Mouse (Mus musculus): Measurements from ENCODE around the gene Gm45711.
"Not testable (repeated sequence)": the region's sequence is repeated elsewhere in the genome, so short reads cannot be mapped to it uniquely, and the experiment has no call there.

Gene Gm45711

GRCm38 (mm10) chr8:104321930-104322329 lies 12.0 kb upstream of the Gm45711 start, which contains the start of gene Cmtm2b:
Gene Cmtm2b, plus strand, starts transcription at chr8:104322230.
- DNase-seq (ENCODE audit: low read depth in 2 of 2, low spot score in 2 of 2), result not testable (repeated sequence)

GRCm38 (mm10) chr8:104321267-104321666 lies 11.4 kb upstream of the Gm45711 start, which contains the start of gene Gm11020:
Gene Gm11020, plus strand, starts transcription at chr8:104321567.
- DNase-seq (ENCODE audit: low read depth in 2 of 2, low spot score in 2 of 2), result not testable (repeated sequence)

GRCm38 (mm10) chr8:104313311-104313710 lies 3.4 kb upstream of the Gm45711 start:
- no peak for DNase-seq (ENCODE audit: low read depth in 2 of 2, low spot score in 2 of 2)

DNA sequence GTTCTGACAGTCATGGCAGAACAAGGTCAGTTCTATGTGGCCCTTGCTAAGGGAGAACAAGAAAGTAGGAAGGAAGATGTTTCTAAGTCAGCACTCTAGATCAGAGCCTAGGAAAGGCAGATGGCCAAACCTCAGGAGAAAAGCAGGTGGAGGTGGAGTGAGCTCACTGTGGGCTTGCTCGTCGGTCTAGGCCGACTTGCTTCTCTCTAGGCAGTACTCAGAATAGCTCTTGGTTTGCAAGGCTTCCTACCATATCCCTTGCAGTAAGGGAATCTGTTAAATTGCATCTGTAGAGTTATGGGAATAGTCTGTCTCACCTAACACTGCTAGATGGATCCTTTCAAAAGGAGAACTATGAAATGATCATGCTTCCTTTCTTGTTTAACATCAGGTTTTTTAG lies 2.1 kb upstream of the Gm45711 start:
- not testable (repeated sequence) for DNase-seq (ENCODE audit: low read depth in 2 of 2, low spot score in 2 of 2)

DNA sequence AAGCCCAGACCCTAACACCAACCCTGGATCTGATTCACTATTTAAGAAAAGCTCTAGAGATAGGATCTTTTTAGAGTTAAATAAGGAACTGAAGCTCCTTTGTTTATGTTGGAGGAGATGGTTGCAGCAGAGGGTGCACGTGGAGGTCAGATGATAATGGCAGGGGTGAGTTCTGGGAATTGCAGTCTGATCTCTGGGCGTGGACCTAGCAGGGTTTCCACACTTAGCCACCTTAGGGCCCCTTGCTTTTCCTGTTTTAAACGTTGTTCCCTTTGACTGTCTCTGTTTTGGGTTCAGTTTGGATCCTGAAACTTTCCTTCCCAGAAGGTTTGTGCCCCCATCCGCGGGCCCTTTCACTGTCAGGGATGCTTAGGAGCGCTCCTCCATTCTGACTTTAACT lies 1.5 kb downstream of the Gm45711 start:
- DNase-seq (ENCODE audit: low read depth in 2 of 2, low spot score in 2 of 2), result not testable (repeated sequence)

DNA sequence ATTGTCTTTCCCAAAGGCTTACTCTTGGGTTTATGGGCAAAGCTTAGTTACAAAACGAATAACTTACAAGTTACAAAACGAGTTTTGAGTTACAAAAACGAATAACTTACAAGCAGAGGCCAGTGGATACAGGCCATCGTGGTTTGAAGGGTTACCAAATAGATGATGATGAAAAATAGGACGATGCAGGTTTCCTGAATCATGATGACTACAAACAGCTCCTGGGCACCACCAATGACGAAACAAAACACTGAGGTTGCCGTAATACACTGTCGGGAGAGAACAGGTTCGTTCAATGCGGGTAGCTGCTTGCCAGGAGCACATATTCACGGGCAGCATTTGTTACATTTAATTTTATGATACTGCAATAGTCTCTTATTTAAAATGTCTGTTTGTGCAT lies 4.9 kb downstream of the Gm45711 start:
- DNase-seq (ENCODE audit: low read depth in 2 of 2, low spot score in 2 of 2), result no peak

- DNase-seq (ENCODE audit: low read depth in 2 of 2, low spot score in 2 of 2), result not testable (repeated sequence)
Measured at GRCm38 (mm10) chr8:104302536-104302935, 7.3 kb downstream of the Gm45711 start.

DNA sequence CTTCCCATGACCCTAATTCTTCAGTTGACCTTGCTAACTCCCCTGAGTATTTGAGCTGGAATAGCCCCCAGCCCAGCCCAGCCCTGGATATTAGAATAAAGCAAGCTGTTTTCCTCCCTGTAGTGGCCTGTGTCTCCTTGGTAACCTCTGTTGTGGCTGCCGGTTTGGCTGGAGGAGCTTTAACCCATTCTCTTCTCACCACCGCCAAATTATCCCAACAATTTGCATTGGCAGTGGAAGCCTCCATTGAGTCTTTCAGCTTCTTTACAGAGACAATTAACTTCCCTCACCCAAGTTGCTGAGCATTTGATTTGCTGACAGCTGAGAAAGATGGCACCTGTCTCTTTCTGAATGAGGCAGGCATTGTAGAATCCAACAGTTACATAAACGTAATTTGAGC lies 8.3 kb downstream of the Gm45711 start:
- not testable (repeated sequence) for DNase-seq (ENCODE audit: low read depth in 2 of 2, low spot score in 2 of 2)

DNA sequence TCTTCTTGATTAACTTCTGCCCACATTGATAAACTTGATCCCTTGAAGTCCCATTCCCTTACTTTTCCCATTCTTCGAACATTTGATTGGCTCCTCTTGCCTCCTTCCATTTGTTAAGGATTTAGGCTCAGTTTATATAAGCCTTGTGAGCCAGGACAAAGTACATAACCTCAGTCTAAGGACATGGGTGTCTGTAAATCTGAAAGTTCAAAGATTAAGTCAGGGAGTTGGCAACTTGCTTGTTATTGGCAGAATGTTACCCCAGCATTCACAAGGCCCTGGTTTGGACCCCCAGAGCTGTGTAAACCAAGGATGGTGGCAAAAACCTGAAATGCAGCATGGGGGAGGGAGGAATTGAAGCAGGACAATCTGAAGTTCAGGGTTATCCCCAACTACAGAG lies 15.5 kb downstream of the Gm45711 start:
- DNase-seq (ENCODE audit: low read depth in 2 of 2, low spot score in 2 of 2), result no peak

DNA sequence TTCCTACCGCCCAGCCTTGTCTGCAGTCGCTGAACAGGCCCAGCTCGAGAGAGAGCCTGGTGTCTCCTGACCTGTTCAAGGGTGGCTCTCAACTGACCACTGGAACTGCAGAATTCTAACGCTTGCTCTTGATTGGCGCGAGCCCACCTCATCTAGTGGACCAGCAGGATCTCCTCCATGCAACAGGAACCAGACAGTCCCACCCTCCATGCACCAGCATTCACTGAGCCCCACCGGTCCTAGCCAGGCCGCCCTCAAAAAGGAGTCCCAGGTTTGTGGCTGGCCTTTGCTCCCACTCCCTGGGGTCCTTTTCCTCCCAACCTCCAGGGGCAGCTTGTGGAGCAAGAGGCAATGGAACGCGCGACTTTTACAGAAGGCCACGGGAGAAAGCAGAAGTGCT lies 16.8 kb downstream of the Gm45711 start, which contains the start of gene Cmtm2a:
Gene Cmtm2a (minus strand): TSS at position 101 of the 400 bp plus-strand sequence.
- not testable (repeated sequence) for DNase-seq (ENCODE audit: low read depth in 2 of 2, low spot score in 2 of 2)

DNA sequence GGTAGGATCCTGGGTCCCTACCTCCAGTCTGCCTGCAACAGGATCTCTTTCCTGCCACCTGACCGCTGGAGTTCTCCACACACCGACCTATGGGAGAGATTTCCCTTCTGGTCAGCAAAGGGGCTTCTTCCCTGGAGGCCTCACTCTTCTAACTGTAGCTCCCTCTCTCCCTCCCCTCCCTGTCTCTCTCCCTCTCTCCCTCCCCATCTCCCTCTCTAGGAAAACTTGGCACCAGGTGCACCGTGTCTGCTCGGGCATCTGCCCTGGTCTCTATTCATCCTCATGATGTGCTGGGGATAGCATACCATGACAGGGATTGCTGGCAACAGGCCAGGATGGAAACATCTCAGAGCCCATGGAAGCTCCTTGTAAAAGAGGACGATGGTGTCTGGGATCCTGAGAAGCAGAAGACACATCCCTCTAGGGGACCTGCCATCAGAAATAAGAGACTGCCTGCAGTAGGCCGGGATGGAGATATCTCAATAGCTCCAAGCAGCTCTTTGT lies 40.9 kb downstream of the Gm45711 start:
- no peak for DNase-seq (ENCODE audit: low read depth in 2 of 2, low spot score in 2 of 2)

GRCm38 (mm10) chr8:104268368-104268767 lies 41.5 kb downstream of the Gm45711 start:
- DNase-seq (ENCODE audit: low read depth in 2 of 2, low spot score in 2 of 2), result no peak

- DNase-seq (ENCODE audit: low read depth in 2 of 2, low spot score in 2 of 2), result not testable (repeated sequence)
Measured at GRCm38 (mm10) chr8:104264271-104264935, 45.5 kb downstream of the Gm45711 start.

- not testable (repeated sequence) for DNase-seq (ENCODE audit: low read depth in 2 of 2, low spot score in 2 of 2)
Measured at GRCm38 (mm10) chr8:104261802-104262201, 48.1 kb downstream of the Gm45711 start.

GRCm38 (mm10) chr8:104253016-104253415 lies 56.9 kb downstream of the Gm45711 start:
- DNase-seq (ENCODE audit: low read depth in 2 of 2, low spot score in 2 of 2), result peak; percentile 57 to 66

- DNase-seq (ENCODE audit: low read depth in 2 of 2, low spot score in 2 of 2), result no peak
Measured at GRCm38 (mm10) chr8:104251461-104251860, 58.4 kb downstream of the Gm45711 start.

GRCm38 (mm10) chr8:104250439-104251367 lies 59.2 kb downstream of the Gm45711 start, which contains the start of gene Cklf:
Gene Cklf, plus strand, starts transcription at chr8:104250861.
- DNase-seq (ENCODE audit: low read depth in 2 of 2, low spot score in 2 of 2), result peak; percentile 38 to 59

GRCm38 (mm10) chr8:104249442-104249996 lies 60.4 kb downstream of the Gm45711 start:
- no peak for DNase-seq (ENCODE audit: low read depth in 2 of 2, low spot score in 2 of 2)

- DNase-seq (ENCODE audit: low read depth in 2 of 2, low spot score in 2 of 2), result peak; percentile 61 to 67
Measured at GRCm38 (mm10) chr8:104248276-104248675, 61.6 kb downstream of the Gm45711 start, which contains the start of gene Tk2. Gene Tk2, minus strand, starts transcription at chr8:104248558.

DNA sequence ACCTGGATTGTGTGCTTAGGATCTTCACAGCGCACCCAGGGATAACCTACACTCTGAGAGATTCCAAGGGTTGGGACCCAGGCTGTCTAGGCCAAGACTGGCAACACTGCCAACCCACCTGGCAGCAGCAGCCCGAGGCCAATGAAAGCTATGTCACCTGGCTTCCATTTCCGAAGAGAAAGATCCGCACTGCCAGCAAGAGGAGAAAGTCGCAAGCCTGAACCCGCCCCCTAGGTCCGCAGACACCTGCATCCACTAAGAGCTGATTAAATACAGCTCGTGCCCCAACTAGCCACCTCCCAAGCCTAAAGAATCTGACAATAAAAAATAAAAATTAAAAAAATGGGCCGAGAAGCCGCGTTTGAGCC lies 62.0 kb downstream of the Gm45711 start:
- peak in 1 of 2 experiments; percentile 9 for DNase-seq (ENCODE audit: low read depth in 2 of 2, low spot score in 2 of 2)

All from CD8-positive naive resting alpha-beta T cell, adult 2 months (primary cell).